8 mouse cellular contexts compared by ENCODE assay signal in genomic region chr10:52381845-52382591, GRCm38 (mm10). TPM values are rescaled to one million over a fixed set of nuclear protein-coding genes. Genes with fewer than 3 reads are reported as not detected.
A peak's percentile ranks its signal among the peaks of the same experiment; 100 is the strongest.
DNase-seq lines count a peak whose midpoint lies in the region; ATAC-seq lines count a peak whose summit lies in the region.

Gopc (minus strand) TSS chr10:52382124.

- peak within 1 kb of the TSS; percentile 97 for H3K9ac ChIP-seq in hindbrain, embryonic 16.5 days (ENCODE audit: low read depth, low read length)

- H3K27me3 ChIP-seq in hindbrain, embryonic 16.5 days (replicated peaks; ENCODE audit: control insufficient read depth, insufficient read depth, low read length) = no peaks in the 10 kb centered on the region

- peak; percentile 98 for DNase-seq in T-cell, adult 2 months (ENCODE audit: low spot score)
- DNase-seq in cerebellum, postnatal 36 days = peak; percentile 97 to 98
- DNase-seq in gastrocnemius, adult 18-20 months (ENCODE audit: low spot score) = peak; percentile 97
- peak; percentile 97 to 98 for DNase-seq in left cerebral cortex, adult 18-20 months (ENCODE audit: low spot score in 2 of 2)
- peak; percentile 99 for DNase-seq in right cerebral cortex, adult 18-20 months
- DNase-seq in urinary bladder, postnatal 10 days (ENCODE audit: low spot score) = peak; percentile 83

- peaks cover 46% of the 10 kb centered on the region for H3K79me2 ChIP-seq in macrophage (ENCODE audit: inconsistent target)

- peaks cover 7% of the 10 kb centered on the region for H3K4me1 ChIP-seq in hindbrain, embryonic 16.5 days (ENCODE audit: control insufficient read depth, insufficient read depth, low read depth, low read length)

- peak within 1 kb of the TSS; percentile 92 for H3K4me3 ChIP-seq in hindbrain, embryonic 16.5 days (ENCODE audit: low read length)
- peak within 1 kb of the TSS; percentile 85 for H3K4me3 ChIP-seq in macrophage (ENCODE audit: inconsistent target)

- H3K4me2 ChIP-seq in hindbrain, embryonic 16.5 days (ENCODE audit: low read length) = peak within 1 kb of the TSS; percentile 76

- peak within 1 kb of the TSS; percentile 98 for H3K27ac ChIP-seq in hindbrain, embryonic 16.5 days (ENCODE audit: low read depth, low read length)
- H3K27ac ChIP-seq in macrophage = peak within 1 kb of the TSS; percentile 87

- WGBS in hindbrain, embryonic 16.5 days = 0% methylated on average over 48 of the region's 71 CpGs
- WGBS in macrophage (ENCODE audit: missing documents) = 2% methylated on average over 51 of the region's 71 CpGs

- no peaks in the 10 kb centered on the region for H3K9me3 ChIP-seq in hindbrain, embryonic 16.5 days (ENCODE audit: control insufficient read depth, low read length)

- peak; percentile 98 for ATAC-seq in hindbrain, embryonic 16.5 days

- no peaks in the 10 kb centered on the region for H3K36me3 ChIP-seq in hindbrain, embryonic 16.5 days (ENCODE audit: control insufficient read depth, insufficient read depth, low read length)
- no peaks in the 10 kb centered on the region for H3K36me3 ChIP-seq in macrophage (ENCODE audit: inconsistent target)

RNA-seq across cellular contexts. Expression of gene Gopc, which starts in this region (rescaled TPM):
- total RNA-seq in gastrocnemius, adult 18-20 months (2021) = 1 to 10 TPM; 6.5 to 8.7 TPM
- 28.1 and 29.6 TPM in 2 replicates for polyA plus RNA-seq in hindbrain, embryonic 16.5 days (2015; fragmentation: Nextera tagmentation; extraction: Ambion mirVana)
- total RNA-seq in left cerebral cortex, adult 18-20 months (2021) = 10 to 100 TPM; 40.7 to 41.3 TPM
- 10 to 100 TPM in 25 of 26 experiments, 1 to 10 TPM in 1; 8.4 to 50.3 (median 26.0) TPM for total RNA-seq in macrophage (2018; cell fraction: chromatin; rRNA removed)
- 10 to 100 TPM in 25 of 26 experiments, 1 to 10 TPM in 1; 9.4 to 22.1 (median 17.7) TPM for total RNA-seq in macrophage (2018; cell fraction: cytosol; rRNA removed)
- 10 to 100 TPM in 25 of 26 experiments, 1 to 10 TPM in 1; 9.7 to 47.5 (median 21.5) TPM for total RNA-seq in macrophage (2018; cell fraction: nucleus; rRNA removed)
- 14.8 to 20.4 TPM (median 19.9 TPM) in 3 replicates for polyA plus RNA-seq in macrophage (2018)

Comparison
In these comparisons a context has a peak if more than half of its experiments do, and no peak if none do; other contexts are left out.
1. Peak in every context shown above with its lines: DNase-seq, ATAC-seq, H3K4me3 ChIP-seq and H3K27ac ChIP-seq.
2. RNA of gene Gopc (total RNA-seq): 40.7 to 41.3 TPM in left cerebral cortex, adult 18-20 months; 6.5 to 8.7 TPM in gastrocnemius, adult 18-20 months; every median in the first group is over 4 times any median in the second.